Mouse (Mus musculus) midbrain, embryonic 14.5 days (tissue): ENCODE results near the gene Ppp2r5b. TPM values are rescaled to one million over a fixed set of nuclear protein-coding genes. Genes with fewer than 3 reads are reported as not detected.

Source experiments
- ATAC-seq: fragments of 200-750 bp; cut with Nextera tagmentation; 2 replicates; pipeline ENCODE4 v1.8.0; 2017; ENCODE audit warnings: moderate number of reproducible peaks, moderate library complexity; ENCODE audit not compliant: low FRiP score, low TSS enrichment
- DNase-seq: peaks from one replicate; pipeline ENCODE4 v3.0.0-alpha.2; 2015
- H3K27ac ChIP-seq: fragments of 300-500 bp; sonication (generic); replicated peaks from 2 replicates; pipeline ENCODE4 v1.5.1; 2014; ENCODE audit warnings: mild to moderate bottlenecking, low read depth, low read length, moderate library complexity
- H3K27me3 ChIP-seq: fragments of 300-500 bp; sonication (generic); 2 replicates; pipeline ENCODE4 v1.6.1; 2014; ENCODE audit warnings: low read length, control low read depth, mixed read lengths; ENCODE audit not compliant: control insufficient read depth, insufficient read depth
- H3K36me3 ChIP-seq: fragments of 300-500 bp; sonication (generic); 2 replicates; pipeline ENCODE4 v1.6.1; 2014; ENCODE audit warnings: low read length, control low read depth; ENCODE audit not compliant: control insufficient read depth, insufficient read depth
- H3K4me1 ChIP-seq: fragments of 300-500 bp; sonication (generic); 2 replicates; pipeline ENCODE4 v1.6.1; 2014; ENCODE audit warnings: mild to moderate bottlenecking, antibody characterized with exemption, low read length, control low read depth; ENCODE audit not compliant: control insufficient read depth, insufficient read depth
- H3K4me2 ChIP-seq: fragments of 300-500 bp; sonication (generic); 2 replicates; pipeline ENCODE4 v1.6.1; 2014; ENCODE audit warnings: mild to moderate bottlenecking, low read length, moderate library complexity
- H3K4me3 ChIP-seq: fragments of 300-500 bp; sonication (generic); replicated peaks from 2 replicates; pipeline ENCODE4 v1.5.1; 2014; ENCODE audit warnings: low read depth, low read length
- H3K9ac ChIP-seq: fragments of 300-500 bp; sonication (generic); replicated peaks from 2 replicates; pipeline ENCODE4 v1.6.1; 2014; ENCODE audit warnings: mild to moderate bottlenecking, low read length, moderate library complexity
- H3K9me3 ChIP-seq: fragments of 300-500 bp; sonication (generic); 2 replicates; pipeline ENCODE4 v1.6.1; 2016; ENCODE audit warnings: low read length, control low read depth, mixed read lengths; ENCODE audit not compliant: control insufficient read depth
- WGBS: fragments of 180-500 bp; shearing (Covaris S2); extraction: QIAGEN DNeasy Blood & Tissue Kit; methylation state at CpG from one replicate; pipeline ENCODE4 v1.1.7; 2014; 5-methylcytosine and 5-hydroxymethylcytosine counted together
- microRNA counts: library from miRNA; unstranded; fragments of <30 nt; microRNA quantifications from one replicate; lab custom pipeline; 2016
- microRNA-seq: library from miRNA; unstranded; fragments of <30 nt; microRNA quantifications from one replicate; pipeline ENCODE4, GENCODE M21; 2016
- polyA plus RNA-seq: library from polyadenylated mRNA; unstranded; fragments of >200 nt; fragmentation: Nextera tagmentation; extraction: Ambion mirVana; gene quantifications from 2 replicates; pipeline ENCODE4 v1.2.1, GENCODE M21; 2014

Ppp2r5b gene
- polyA plus RNA-seq, 1 experiment from 2014 or later: 117 TPM

- 76% methylated on average over 2 of the region's 2 CpGs for WGBS
- DNase-seq: no peak
These were observed 31.4 kb downstream of the Ppp2r5b start for GRCm38 (mm10) chr19:6204265-6204664.

GRCm38 (mm10) chr19:6184131-6184530 is 51.5 kb downstream of the Ppp2r5b start, which contains the start of gene Majin:
Gene Majin, plus strand, starts transcription at chr19:6184388.
- Histone ChIP-seq H3K4me3 (no peak within 1 kb of the TSS), H3K27ac (no peak within 1 kb of the TSS), H3K9ac (no peak within 1 kb of the TSS), H3K4me2 (no peak within 1 kb of the TSS), H3K9me3 (no peaks in the 10 kb centered on the region), H3K4me1 (no peaks in the 10 kb centered on the region), H3K36me3 (no peaks in the 10 kb centered on the region), H3K27me3 (no peaks in the 10 kb centered on the region)
- ATAC-seq: no peak
- WGBS: 92% methylated on average over 23 of the region's 23 CpGs
- no peak for DNase-seq

More at GRCm38 (mm10) chr19:6204265-6204664, 31.4 kb downstream of the Ppp2r5b start:
- ATAC-seq: no peak
- Histone ChIP-seq H3K27me3 (no peaks in the 10 kb centered on the region), H3K4me2 (no peak overlapping the region), H3K4me1 (no peaks in the 10 kb centered on the region), H3K9ac (no peak overlapping the region), H3K36me3 (no peaks in the 10 kb centered on the region), H3K27ac (no peak overlapping the region), H3K9me3 (no peaks in the 10 kb centered on the region), H3K4me3 (no peak overlapping the region)

- Histone ChIP-seq H3K4me1 (no peaks in the 10 kb centered on the region), H3K4me2 (no peak overlapping the region), H3K9me3 (no peaks in the 10 kb centered on the region), H3K27me3 (no peaks in the 10 kb centered on the region), H3K36me3 (no peaks in the 10 kb centered on the region), H3K4me3 (no peak overlapping the region), H3K9ac (no peak overlapping the region), H3K27ac (no peak overlapping the region)
- DNase-seq (no peak), ATAC-seq (no peak)
- WGBS: 23% methylated on average over 3 of the region's 3 CpGs
These were observed 53.1 kb downstream of the Ppp2r5b start for GRCm38 (mm10) chr19:6182534-6182933.

- Histone ChIP-seq H3K4me1 (no peaks in the 10 kb centered on the region), H3K4me3 (no peak overlapping the region), H3K4me2 (no peak overlapping the region), H3K27ac (no peak overlapping the region), H3K36me3 (no peaks in the 10 kb centered on the region), H3K9me3 (no peaks in the 10 kb centered on the region), H3K9ac (no peak overlapping the region), H3K27me3 (no peaks in the 10 kb centered on the region)
- DNase-seq (peak; percentile 17), ATAC-seq (no peak)
- 31% methylated on average over 5 of the region's 5 CpGs for WGBS
These were observed 54.0 kb downstream of the Ppp2r5b start for GRCm38 (mm10) chr19:6181629-6182028.

- no peaks in the 10 kb centered on the region for H3K4me1 ChIP-seq
- WGBS: 97% methylated on average over 6 of the region's 6 CpGs
These were observed 56.9 kb downstream of the Ppp2r5b start for GRCm38 (mm10) chr19:6178775-6179174.

More at GRCm38 (mm10) chr19:6178775-6179174, 56.9 kb downstream of the Ppp2r5b start:
- Histone ChIP-seq H3K9me3 (no peaks in the 10 kb centered on the region), H3K9ac (no peak overlapping the region), H3K27ac (no peak overlapping the region), H3K4me3 (no peak overlapping the region), H3K27me3 (no peaks in the 10 kb centered on the region), H3K4me2 (no peak overlapping the region), H3K36me3 (no peaks in the 10 kb centered on the region)
- DNase-seq (no peak), ATAC-seq (no peak)

MicroRNA genes within 50 kb of the gene (microRNA counts, 519-probe panel; counts per million panel counts)
- not detected for microRNA mmu-miR-192 (lab: Ali Mortazavi, UCI)

Small RNA genes within 50 kb of the gene (microRNA-seq; reads per million reads assigned to microRNA genes)
- gene Mir192 (107 reads per million, percentile 57 among the genes with 10 or more reads in this experiment), gene Mir194-2 (106 reads per million, percentile 57 among the genes with 10 or more reads in this experiment)

Other genes with a start within 250 kb of the Ppp2r5b start
- not detected in 2 replicates for gene Slc22a20, start 249.7 kb downstream of the Ppp2r5b start, polyA plus RNA-seq
- 2.4 and 2.6 TPM in 2 replicates for gene Capn1, start 220.0 kb downstream of the Ppp2r5b start, polyA plus RNA-seq
- gene Syvn1, start 189.3 kb downstream of the Ppp2r5b start, polyA plus RNA-seq: 28.8 and 33.6 TPM in 2 replicates
- gene Mrpl49, start 178.1 kb downstream of the Ppp2r5b start, polyA plus RNA-seq: 72.9 and 73.0 TPM in 2 replicates
- gene Fau, start 178.0 kb downstream of the Ppp2r5b start, polyA plus RNA-seq: 602 and 698 TPM in 2 replicates
- gene Znhit2, start 174.7 kb downstream of the Ppp2r5b start, polyA plus RNA-seq: 32.4 and 37.9 TPM in 2 replicates
- gene Tm7sf2, start 167.5 kb downstream of the Ppp2r5b start, polyA plus RNA-seq: 43.7 and 57.6 TPM in 2 replicates
- gene Vps51, start 158.6 kb downstream of the Ppp2r5b start, polyA plus RNA-seq: 86.1 and 86.7 TPM in 2 replicates
- gene Tmem262, start 155.8 kb downstream of the Ppp2r5b start, polyA plus RNA-seq: not detected in 2 replicates
- 0.92 and 1.6 TPM in 2 replicates for gene Gm28374, start 153.6 kb downstream of the Ppp2r5b start, polyA plus RNA-seq
- gene Zfpl1, start 150.9 kb downstream of the Ppp2r5b start, polyA plus RNA-seq: 85.5 and 90.6 TPM in 2 replicates
- 4.7 and 8.6 TPM in 2 replicates for gene Cdca5, start 150.9 kb downstream of the Ppp2r5b start, polyA plus RNA-seq
- gene AC131692.1, start 141.5 kb downstream of the Ppp2r5b start, polyA plus RNA-seq: not detected in 2 replicates
- 0.31 and 0.49 TPM in 2 replicates for gene Naaladl1, start 130.1 kb downstream of the Ppp2r5b start, polyA plus RNA-seq
- gene Sac3d1, start 117.2 kb downstream of the Ppp2r5b start, polyA plus RNA-seq: 45.8 and 56.6 TPM in 2 replicates
- 49.8 and 67.4 TPM in 2 replicates for gene Snx15, start 107.6 kb downstream of the Ppp2r5b start, polyA plus RNA-seq
- 0.25 TPM in 1 of 2 replicates, not detected in the other for gene Batf2, start 94.9 kb downstream of the Ppp2r5b start, polyA plus RNA-seq
- 104 and 145 TPM in 2 replicates for gene Arl2, start 94.3 kb downstream of the Ppp2r5b start, polyA plus RNA-seq
- gene Majin, start 51.5 kb downstream of the Ppp2r5b start, polyA plus RNA-seq: not detected in 2 replicates
- not detected in 2 replicates for gene Gpha2, start 9.5 kb downstream of the Ppp2r5b start, polyA plus RNA-seq
- gene Atg2a, start 5.8 kb upstream of the Ppp2r5b start, polyA plus RNA-seq: 13.7 and 15.4 TPM in 2 replicates
- gene Ehd1, start 40.9 kb upstream of the Ppp2r5b start, polyA plus RNA-seq: 75.0 and 80.1 TPM in 2 replicates
- gene Cdc42bpg, start 70.6 kb upstream of the Ppp2r5b start, polyA plus RNA-seq: 0.43 and 1.3 TPM in 2 replicates
- 54.8 and 55.4 TPM in 2 replicates for gene Men1, start 99.1 kb upstream of the Ppp2r5b start, polyA plus RNA-seq
- 14.3 and 18.8 TPM in 2 replicates for gene Map4k2, start 105.3 kb upstream of the Ppp2r5b start, polyA plus RNA-seq
- gene Sf1, start 127.8 kb upstream of the Ppp2r5b start, polyA plus RNA-seq: 99.6 and 125 TPM in 2 replicates
- gene Pygm, start 148.5 kb upstream of the Ppp2r5b start, polyA plus RNA-seq: 2.0 and 2.9 TPM in 2 replicates
- 32.9 and 58.5 TPM in 2 replicates for gene Rasgrp2, start 163.5 kb upstream of the Ppp2r5b start, polyA plus RNA-seq
- 54.1 and 105 TPM in 2 replicates for gene Nrxn2, start 182.9 kb upstream of the Ppp2r5b start, polyA plus RNA-seq